Mouse (Mus musculus) erythroblast, embryonic 14.5 days (primary cell): Measurements from ENCODE around the gene Heg1.

Experiments
- GATA1 ChIP-seq: IDR thresholded peaks from 2 replicates; pipeline ENCODE4 v1.6.1; 2012; ENCODE audit warnings: low read length, inconsistent platforms, mixed read lengths
- TAL1 ChIP-seq: IDR thresholded peaks from 3 replicates; pipeline ENCODE4 v1.6.1; 2012; ENCODE audit warnings: low read length, inconsistent platforms, mixed read lengths

- TF ChIP-seq GATA1: no peak
- TF ChIP-seq TAL1: no peak
Observed at GRCm38 (mm10) chr16:33677901-33678300, 6.3 kb upstream of the Heg1 start.
